Mouse (Mus musculus) limb, embryonic 10.5 days (tissue): Measurements from ENCODE around the gene Klf14. TPM values are rescaled to one million over a fixed set of nuclear protein-coding genes. Genes with fewer than 3 reads are reported as not detected.

Experiments used
- DNase-seq: peaks from one replicate; pipeline ENCODE4 v3.0.0-alpha.2; 2017; ENCODE audit warnings: low spot score
- H3K27ac ChIP-seq: fragments of 300-500 bp; sonication (generic); 2 replicates; pipeline ENCODE4 v1.5.1; 2016; ENCODE audit warnings: mild to moderate bottlenecking
- H3K27me3 ChIP-seq: fragments of 300-500 bp; sonication (generic); 2 replicates; pipeline ENCODE4 v1.6.1; 2016; ENCODE audit warnings: low read depth, mild to moderate bottlenecking; ENCODE audit not compliant: poor library complexity, severe bottlenecking
- H3K36me3 ChIP-seq: fragments of 300-500 bp; sonication (generic); 2 replicates; pipeline ENCODE4 v1.6.1; 2016; ENCODE audit warnings: mild to moderate bottlenecking, moderate library complexity
- H3K4me1 ChIP-seq: fragments of 300-500 bp; sonication (generic); 2 replicates; pipeline ENCODE4 v1.6.1; 2016
- H3K4me3 ChIP-seq: fragments of 300-500 bp; sonication (generic); 2 replicates; pipeline ENCODE4 v1.5.1; 2016; ENCODE audit warnings: mild to moderate bottlenecking, moderate library complexity
- H3K9me3 ChIP-seq: fragments of 300-500 bp; sonication (generic); replicated peaks from 2 replicates; pipeline ENCODE4 v1.6.1; 2016; ENCODE audit warnings: mild to moderate bottlenecking
- WGBS: fragments of 180-500 bp; shearing (Covaris S2); methylation state at CpG from one replicate; pipeline ENCODE4 v1.1.7; 2016; 5-methylcytosine and 5-hydroxymethylcytosine counted together
- polyA plus RNA-seq: library from polyadenylated mRNA; unstranded; fragments of >200 nt; fragmentation: Nextera tagmentation; extraction: Ambion mirVana; gene quantifications from 2 replicates; pipeline ENCODE4 v1.2.1, GENCODE M21; 2016

The Klf14 gene
- polyA plus RNA-seq, 1 experiment from 2014 or later: 1.1 TPM

- DNase-seq: no peak
- 0 out of 2 replicates have a peak, but pooled peaks cover 2% of the 10 kb centered on the region for H3K4me1 ChIP-seq
- no peaks in the 10 kb centered on the region for H3K9me3 ChIP-seq
- H3K27ac ChIP-seq: no peak overlapping the region
- no peaks in the 10 kb centered on the region for H3K36me3 ChIP-seq
- WGBS: 77% methylated on average over 21 of the region's 21 CpGs
- H3K4me3 ChIP-seq: no peak overlapping the region
- no peaks in the 10 kb centered on the region for H3K27me3 ChIP-seq
Measured at GRCm38 (mm10) chr6:30920834-30921675, 37.8 kb downstream of the Klf14 start.

- Histone ChIP-seq H3K27me3 (no peaks in the 10 kb centered on the region), H3K4me3 (no peak within 1 kb of the TSS), H3K27ac (no peak within 1 kb of the TSS), H3K9me3 (no peaks in the 10 kb centered on the region), H3K4me1 (no peaks in the 10 kb centered on the region), H3K36me3 (no peaks in the 10 kb centered on the region)
- no peak for DNase-seq
- WGBS: 97% methylated on average over 2 of the region's 2 CpGs
Measured at GRCm38 (mm10) chr6:30915473-30915872, 43.4 kb downstream of the Klf14 start, which contains the start of gene Tsga13. Tsga13 (minus strand) TSS chr6:30915573.

DNA sequence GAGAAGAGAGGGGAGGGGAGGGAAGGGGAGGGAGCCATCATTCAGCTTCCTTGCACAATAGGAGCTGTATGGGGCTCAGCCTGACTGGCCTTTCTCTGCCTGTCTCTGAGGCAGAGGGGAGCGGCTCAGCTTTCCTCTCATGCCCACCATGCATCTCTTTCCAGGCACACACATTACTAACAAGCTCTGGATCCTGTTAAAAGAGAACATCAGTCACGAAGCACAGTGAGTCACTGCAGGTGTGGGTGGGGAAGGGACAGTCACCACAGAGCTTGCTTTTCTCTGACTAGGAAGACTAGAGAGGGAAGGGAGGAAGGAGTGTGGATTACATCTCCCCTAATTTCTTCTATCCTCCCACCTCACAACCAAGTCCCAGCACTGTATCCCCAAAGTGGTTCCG lies 50.9 kb downstream of the Klf14 start:
- no peak for DNase-seq
- Histone ChIP-seq H3K4me3 (no peak overlapping the region), H3K27ac (0 out of 2 replicates have a peak overlapping the region, but pooled peaks have one; percentile 36)

More for the DNA sequence above, 50.9 kb downstream of the Klf14 start:
- Histone ChIP-seq H3K36me3 (no peaks in the 10 kb centered on the region), H3K27me3 (no peaks in the 10 kb centered on the region), H3K4me1 (peaks cover 6% of the 10 kb centered on the region; the same call in 1 of the 2 replicates), H3K9me3 (no peaks in the 10 kb centered on the region)
- 58% methylated on average over 3 of the region's 3 CpGs for WGBS

Other genes starting within 250 kb of the Klf14 start
- gene Mest, start 235.5 kb downstream of the Klf14 start, polyA plus RNA-seq: 3,140 and 3,810 TPM in 2 replicates
- gene Copg2, start 62.3 kb downstream of the Klf14 start, polyA plus RNA-seq: 20.6 and 25.8 TPM in 2 replicates
- gene Tsga13, start 43.5 kb downstream of the Klf14 start, polyA plus RNA-seq: not detected in 2 replicates